Mouse (Mus musculus) granulocyte monocyte progenitor cell, adult 5-6 weeks (primary cell): ENCODE data around the gene Vps37c. TPM values are rescaled to one million over a fixed set of nuclear protein-coding genes. Genes with fewer than 3 reads are reported as not detected.

Experiments used
- ATAC-seq: replicated peaks from 2 replicates; pipeline ENCODE4 v1.8.0; 2016; ENCODE audit warnings: mild to moderate bottlenecking, moderate TSS enrichment, inconsistent platforms; ENCODE audit not compliant: poor library complexity, severe bottlenecking
- total RNA-seq, 2 experiments: library from RNA; stranded (forward) in 1 of 2; stranded (reverse) in 1 of 2; fragments of 200-712, 200-1000 nt in 1 of 2; fragments of >200 nt in 1 of 2; fragmentation: Nextera tagmentation in 1 of 2; gene quantifications; 2 replicates each; pipeline ENCODE4 v1.2.3; 2014 to 2017

The Vps37c gene
- total RNA-seq (2014; fragmentation: Nextera tagmentation), result 21.1 and 23.8 TPM in 2 replicates
- 15.3 and 20.0 TPM in 2 replicates for total RNA-seq (2017)

DNA sequence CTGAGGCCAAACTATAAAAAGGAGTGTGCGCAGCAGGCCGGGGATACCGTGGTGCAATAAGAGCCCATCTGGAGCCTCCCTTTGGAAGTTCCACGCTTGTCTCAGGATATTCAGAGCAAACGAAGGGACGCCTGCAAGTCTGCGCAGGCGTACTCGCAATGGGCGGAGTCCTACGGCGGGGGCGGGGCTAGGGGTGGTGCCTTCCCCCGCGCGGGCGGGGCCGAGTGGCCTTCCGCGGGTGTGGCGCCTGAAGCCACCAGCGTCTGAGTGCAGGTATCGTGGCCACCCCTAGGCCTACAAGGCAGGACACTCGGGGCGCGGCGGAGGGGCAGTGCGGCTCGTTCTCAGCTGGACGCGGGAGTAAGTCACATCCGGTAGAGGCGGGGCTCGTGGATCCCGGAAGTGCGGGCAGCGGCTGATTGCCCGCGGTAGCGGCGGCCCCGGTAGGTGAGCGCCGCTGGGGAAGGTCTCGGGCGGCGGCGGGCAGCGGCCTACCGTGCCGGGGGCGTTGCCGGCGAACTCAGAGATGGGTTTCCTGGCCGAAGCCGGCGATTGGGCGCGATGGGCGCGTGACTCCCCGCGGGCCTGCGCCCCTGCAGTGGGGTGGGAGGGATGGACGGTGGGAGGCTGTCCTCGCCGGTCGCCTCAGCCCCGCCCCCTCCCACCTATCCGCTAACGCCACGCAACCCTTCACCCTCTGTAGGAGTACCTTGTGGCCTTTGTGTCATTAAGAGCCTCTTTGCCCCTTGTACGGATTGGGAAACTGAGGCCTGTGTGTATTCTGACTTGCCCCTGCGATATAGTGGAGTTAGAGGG, at the start of gene Vps37c:
TSS of gene Vps37c (plus strand) at position 199 of the 816 bp plus-strand sequence.
- ATAC-seq, result peak; percentile 89

DNA sequence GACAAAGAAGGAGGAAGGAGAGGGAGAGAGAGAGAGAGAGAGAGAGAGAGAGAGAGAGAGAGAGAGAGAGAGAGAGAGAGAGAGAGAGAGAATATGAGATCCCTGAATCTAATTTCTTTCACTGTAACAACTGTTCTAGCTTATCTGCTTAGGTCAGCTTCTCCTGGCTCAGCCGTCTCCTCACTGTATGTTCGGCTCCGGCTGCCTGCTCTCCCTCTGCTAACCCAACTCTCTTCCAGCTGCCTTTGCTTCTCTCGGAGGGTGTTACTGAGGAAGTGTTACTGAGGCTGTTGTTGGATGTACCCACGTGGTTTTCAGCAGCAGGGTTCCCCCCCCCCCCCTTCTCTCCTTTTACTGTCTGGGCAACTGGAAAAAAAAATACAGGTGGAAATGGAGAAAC, 48.5 kb upstream of the Vps37c start:
- ATAC-seq, result peak; percentile 55

GRCm38 (mm10) chr19:10640589-10641378, 47.8 kb upstream of the Vps37c start:
- no peak; the same call in 1 of the 2 replicates for ATAC-seq

DNA sequence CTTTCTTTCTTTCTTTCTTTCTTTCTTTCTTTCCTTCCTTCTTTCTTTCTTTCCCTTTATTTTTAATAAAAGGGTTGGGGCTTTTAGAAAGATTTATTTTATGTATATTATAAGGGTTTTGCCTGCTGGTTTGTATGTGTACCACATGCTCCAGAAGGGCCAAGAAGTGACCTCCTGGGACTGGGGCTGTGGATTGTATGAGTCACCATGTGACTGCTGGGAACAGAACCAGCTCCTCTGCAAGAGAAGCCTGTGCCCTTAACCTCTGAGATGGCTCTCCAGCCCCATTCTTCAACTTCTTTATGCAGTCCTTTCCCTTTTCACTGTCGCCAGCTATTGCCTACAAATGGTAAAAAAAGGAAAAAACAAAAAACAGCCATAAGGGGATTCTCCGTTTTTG, 42.9 kb upstream of the Vps37c start:
- ATAC-seq, result no peak

DNA sequence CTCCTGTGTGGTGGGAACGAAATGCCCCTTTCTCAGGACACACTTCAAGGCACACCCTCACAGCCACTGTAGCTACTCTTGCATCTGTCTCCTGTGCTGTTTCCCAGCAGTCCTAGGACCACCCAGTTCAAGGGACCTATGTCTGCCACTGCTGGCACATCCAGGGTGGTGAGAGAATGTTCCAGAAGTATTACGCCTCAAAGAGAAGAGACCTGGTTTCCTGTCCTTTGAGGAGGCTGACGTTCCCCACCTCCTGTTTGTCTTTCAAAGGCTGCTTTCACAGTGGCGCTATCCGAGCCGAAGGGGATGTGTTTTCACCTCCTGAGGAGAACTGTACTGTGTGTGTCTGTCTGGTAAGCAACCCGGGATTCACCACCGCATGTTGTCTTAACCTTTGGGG, 40.4 kb upstream of the Vps37c start:
- ATAC-seq, result no peak

- no peak for ATAC-seq
Observed at GRCm38 (mm10) chr19:10656058-10656457, 32.5 kb upstream of the Vps37c start.

GRCm38 (mm10) chr19:10657742-10658141, 30.8 kb upstream of the Vps37c start:
- no peak for ATAC-seq

- ATAC-seq, result no peak
Observed at GRCm38 (mm10) chr19:10658406-10658805, 30.1 kb upstream of the Vps37c start.

GRCm38 (mm10) chr19:10661373-10661772, 27.2 kb upstream of the Vps37c start:
- no peak for ATAC-seq

- ATAC-seq, result no peak
Observed at GRCm38 (mm10) chr19:10661919-10662318, 26.6 kb upstream of the Vps37c start.

- peak; percentile 46 for ATAC-seq
Observed at GRCm38 (mm10) chr19:10662665-10663064, 25.9 kb upstream of the Vps37c start.

DNA sequence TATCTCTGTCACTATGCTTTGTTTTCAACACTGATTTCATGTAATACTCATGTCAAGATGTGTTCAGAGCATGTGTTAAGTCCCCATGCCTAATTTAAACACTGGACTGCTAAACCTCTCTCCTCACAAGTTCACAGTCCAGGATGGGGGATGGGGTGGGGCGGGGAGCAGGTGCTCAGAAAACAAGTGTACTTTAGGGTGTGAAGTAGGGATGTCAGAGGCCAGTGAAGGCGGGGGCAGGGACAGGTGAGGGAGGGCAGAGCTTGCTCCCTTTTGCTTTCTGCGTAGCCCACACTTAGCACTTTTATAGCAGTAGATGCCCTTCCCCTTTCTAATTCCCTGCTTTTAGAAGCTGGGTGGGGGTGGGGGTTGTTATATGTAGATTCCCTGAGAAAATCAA, 23.4 kb upstream of the Vps37c start:
- ATAC-seq, result no peak

DNA sequence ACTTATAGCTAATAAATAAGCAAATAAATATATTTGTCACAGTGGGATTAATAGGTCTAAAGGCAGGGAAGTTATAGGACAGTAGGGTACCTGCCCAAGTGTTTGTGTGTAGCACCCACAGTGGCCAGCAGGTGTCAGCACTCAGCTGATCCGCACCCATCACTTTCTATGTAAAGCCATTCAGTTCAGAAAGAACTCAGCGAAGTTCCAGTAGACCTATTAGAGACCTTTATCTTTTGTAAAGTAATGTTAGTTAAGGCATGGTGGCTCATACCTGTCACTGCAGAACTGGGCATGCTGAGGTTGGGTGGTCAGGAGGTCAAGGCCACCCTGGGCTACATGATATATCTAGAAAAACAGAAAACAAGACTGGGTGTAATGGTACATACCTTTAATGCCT, 23.0 kb upstream of the Vps37c start:
- ATAC-seq, result peak; percentile 83

- ATAC-seq, result no peak
Observed at GRCm38 (mm10) chr19:10671319-10671718, 17.2 kb upstream of the Vps37c start.

GRCm38 (mm10) chr19:10671854-10672417, 16.6 kb upstream of the Vps37c start:
- no peak for ATAC-seq

GRCm38 (mm10) chr19:10673275-10673674, 15.3 kb upstream of the Vps37c start:
- no peak for ATAC-seq

DNA sequence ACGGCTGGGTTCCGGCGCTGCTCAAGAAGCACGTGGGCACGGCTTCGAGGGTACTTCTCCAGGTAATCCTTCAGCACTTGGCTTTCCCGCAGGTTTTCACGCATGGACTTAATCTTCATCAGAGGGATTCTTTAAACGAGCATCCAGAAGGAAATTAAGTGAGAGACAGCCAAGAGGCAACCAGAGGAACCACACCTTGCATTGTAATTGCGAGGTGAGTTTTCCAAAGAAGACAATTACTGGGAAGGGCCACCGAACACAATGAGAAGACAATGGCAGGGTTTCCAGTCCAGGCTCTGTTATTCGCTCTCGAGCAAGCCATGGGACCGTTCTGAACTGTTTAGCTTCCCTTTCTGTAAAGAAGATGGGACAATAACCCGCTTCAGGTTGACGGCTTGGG, 11.9 kb upstream of the Vps37c start:
- no peak for ATAC-seq

DNA sequence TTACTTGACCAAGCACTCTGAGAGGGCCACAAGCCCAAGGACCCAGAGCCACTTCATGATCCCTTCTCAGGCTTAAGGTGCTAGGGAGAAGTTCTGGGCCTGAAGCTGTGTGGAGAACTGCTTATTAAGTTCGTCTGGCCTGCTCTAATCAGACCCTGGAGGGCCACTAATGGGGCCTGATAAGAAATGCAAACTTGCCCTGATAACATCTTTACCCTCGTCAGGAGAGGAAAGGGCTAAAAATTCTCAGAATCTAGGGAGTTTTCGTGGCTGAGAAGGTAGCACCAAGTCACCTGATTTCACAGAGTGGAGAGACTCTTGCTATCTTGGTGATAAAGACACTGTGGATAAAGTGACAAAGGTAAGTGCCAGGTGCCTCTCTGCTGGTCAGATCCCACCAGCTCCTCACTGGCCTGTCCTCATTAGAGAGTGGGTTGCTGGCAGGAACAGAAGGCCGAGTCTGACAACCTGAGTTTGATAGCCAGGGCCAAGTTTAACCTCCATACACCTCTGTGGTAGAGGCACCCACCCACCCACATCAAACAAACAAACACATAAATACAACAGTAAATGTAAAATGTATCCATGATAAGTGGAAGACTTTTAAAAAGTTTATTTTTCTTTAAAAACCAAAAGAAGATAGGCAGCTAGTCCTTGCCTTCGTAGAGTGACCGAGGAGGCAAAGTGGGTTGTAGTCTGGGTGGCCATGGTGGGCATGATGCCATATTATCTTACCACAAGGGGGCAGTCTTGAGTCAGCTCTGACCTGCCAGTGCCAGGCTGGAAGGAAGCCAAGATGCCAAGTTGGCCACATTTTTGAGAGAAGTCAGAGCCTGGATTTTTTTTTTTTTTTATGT, 10.4 kb upstream of the Vps37c start, which contains the start of gene Pga5:
TSS of gene Pga5 (minus strand) at position 157 of the 857 bp plus-strand sequence.
- peak; percentile 66 for ATAC-seq

DNA sequence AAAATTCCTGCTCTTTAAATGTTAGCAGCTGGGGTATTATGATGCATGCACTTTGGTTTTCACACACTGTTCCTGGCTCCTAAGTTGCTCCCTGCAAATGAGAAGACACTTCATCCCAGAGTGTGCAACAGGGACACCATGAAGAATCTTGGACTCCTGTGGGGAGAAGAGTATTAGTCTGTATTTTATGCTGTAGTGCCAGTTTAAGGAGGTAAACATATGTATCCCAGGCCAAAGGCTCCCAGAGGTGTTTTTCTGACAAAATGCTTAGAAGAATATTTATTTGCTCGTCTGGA, 9.8 kb upstream of the Vps37c start:
- ATAC-seq, result no peak

- ATAC-seq, result no peak
Observed at GRCm38 (mm10) chr19:10681571-10681970, 7.0 kb upstream of the Vps37c start.
